Mouse (Mus musculus) heart, embryonic 12.5 days (tissue): ENCODE results near the gene Pum1. TPM values are rescaled to one million over a fixed set of nuclear protein-coding genes. Genes with fewer than 3 reads are reported as not detected.
"Not testable (repeated sequence)": the region's sequence is repeated elsewhere in the genome, so short reads cannot be mapped to it uniquely, and the experiment has no call there.

Source experiments
- ATAC-seq: fragments of 200-750 bp; cut with Nextera tagmentation; 2 replicates; pipeline ENCODE4 v1.8.0; 2017; ENCODE audit warnings: moderate TSS enrichment, moderate library complexity; ENCODE audit not compliant: insufficient number of reproducible peaks, low FRiP score
- H3K27ac ChIP-seq: fragments of 300-500 bp; sonication (generic); 2 replicates; pipeline ENCODE4 v1.5.1; 2016; ENCODE audit warnings: mild to moderate bottlenecking, moderate library complexity; ENCODE audit not compliant: poor library complexity, severe bottlenecking
- H3K27me3 ChIP-seq: fragments of 300-500 bp; sonication (generic); replicated peaks from 2 replicates; pipeline ENCODE4 v1.6.1; 2016; ENCODE audit warnings: mild to moderate bottlenecking, moderate library complexity
- H3K36me3 ChIP-seq: fragments of 300-500 bp; sonication (generic); 2 replicates; pipeline ENCODE4 v1.6.1; 2016; ENCODE audit warnings: mild to moderate bottlenecking, moderate library complexity
- H3K4me1 ChIP-seq: fragments of 300-500 bp; sonication (generic); replicated peaks from 2 replicates; pipeline ENCODE4 v1.6.1; 2016; ENCODE audit warnings: mild to moderate bottlenecking
- H3K4me2 ChIP-seq: fragments of 300-500 bp; sonication (generic); 2 replicates; pipeline ENCODE4 v1.6.1; 2016; ENCODE audit warnings: mild to moderate bottlenecking, moderate library complexity
- H3K4me3 ChIP-seq: fragments of 300-500 bp; sonication (generic); 2 replicates; pipeline ENCODE4 v1.5.1; 2016; ENCODE audit warnings: mild to moderate bottlenecking
- H3K9ac ChIP-seq: fragments of 300-500 bp; sonication (generic); 2 replicates; pipeline ENCODE4 v1.6.1; 2016; ENCODE audit warnings: mild to moderate bottlenecking, moderate library complexity
- H3K9me3 ChIP-seq: fragments of 300-500 bp; sonication (generic); replicated peaks from 2 replicates; pipeline ENCODE4 v1.6.1; 2016; ENCODE audit warnings: mild to moderate bottlenecking, moderate library complexity
- WGBS: fragments of 180-500 bp; shearing (Covaris S2); methylation state at CpG from one replicate; pipeline ENCODE4 v1.1.7; 2016; 5-methylcytosine and 5-hydroxymethylcytosine counted together
- polyA plus RNA-seq: library from polyadenylated mRNA; unstranded; fragments of >200 nt; fragmentation: Nextera tagmentation; extraction: Ambion mirVana; gene quantifications from 2 replicates; pipeline ENCODE4 v1.2.1, GENCODE M21; 2016

Pum1 gene
- polyA plus RNA-seq, result 68.7 and 70.2 TPM in 2 replicates

GRCm38 (mm10) chr4:130662979-130663725 is at the start of gene Pum1:
Gene Pum1 (plus strand): TSS chr4:130663321.
- Histone ChIP-seq H3K27ac (peak within 1 kb of the TSS; percentile 97), H3K9me3 (no peaks in the 10 kb centered on the region), H3K36me3 (0 out of 2 replicates have a peak, but pooled peaks cover 3% of the 10 kb centered on the region), H3K27me3 (no peaks in the 10 kb centered on the region), H3K4me1 (peaks cover 22% of the 10 kb centered on the region), H3K9ac (peak within 1 kb of the TSS; percentile 99), H3K4me2 (peak within 1 kb of the TSS; percentile 71), H3K4me3 (peak within 1 kb of the TSS; percentile 95)
- ATAC-seq, result peak; percentile 94
- under 1% methylated on average over 81 of the region's 90 CpGs for WGBS

GRCm38 (mm10) chr4:130629391-130629790 is 33.7 kb upstream of the Pum1 start:
- H3K9ac ChIP-seq, result no peak overlapping the region; the same call in 1 of the 2 replicates
- no peaks in the 10 kb centered on the region for H3K9me3 ChIP-seq
- peak overlapping the region; percentile 35 for H3K4me3 ChIP-seq
- no peaks in the 10 kb centered on the region for H3K36me3 ChIP-seq
- peak; percentile 72; the same call in 1 of the 2 replicates for ATAC-seq
- no peaks in the 10 kb centered on the region for H3K27me3 ChIP-seq
- H3K4me1 ChIP-seq, result no peaks in the 10 kb centered on the region
- peak overlapping the region; percentile 67 for H3K4me2 ChIP-seq
- peak overlapping the region; percentile 67; the same call in 1 of the 2 replicates for H3K27ac ChIP-seq
- 13% methylated on average over 4 of the region's 4 CpGs for WGBS

- Histone ChIP-seq H3K9ac (no peak overlapping the region), H3K4me1 (no peaks in the 10 kb centered on the region), H3K4me2 (no peak overlapping the region), H3K9me3 (no peaks in the 10 kb centered on the region), H3K27me3 (no peaks in the 10 kb centered on the region), H3K36me3 (no peaks in the 10 kb centered on the region), H3K27ac (no peak overlapping the region), H3K4me3 (no peak overlapping the region)
- WGBS, result 75% methylated on average over 3 of the region's 3 CpGs
- ATAC-seq, result no peak
Measured at GRCm38 (mm10) chr4:130630232-130630847, 32.8 kb upstream of the Pum1 start.

- ATAC-seq, H3K4me3 ChIP-seq, H3K4me2 ChIP-seq, H3K9me3 ChIP-seq, H3K27ac ChIP-seq, H3K4me1 ChIP-seq, H3K36me3 ChIP-seq, H3K27me3 ChIP-seq, H3K9ac ChIP-seq: not testable (repeated sequence)
- 85% methylated on average over 3 of the region's 3 CpGs for WGBS
Measured at GRCm38 (mm10) chr4:130635076-130635475, 28.0 kb upstream of the Pum1 start.

GRCm38 (mm10) chr4:130636761-130637160 is 26.4 kb upstream of the Pum1 start:
- WGBS, result 70% methylated on average over 3 of the region's 3 CpGs
- Histone ChIP-seq H3K4me3 (no peak overlapping the region), H3K27me3 (no peaks in the 10 kb centered on the region), H3K36me3 (no peaks in the 10 kb centered on the region), H3K4me1 (no peaks in the 10 kb centered on the region; the same call in 1 of the 2 replicates), H3K4me2 (no peak overlapping the region), H3K9ac (no peak overlapping the region), H3K27ac (no peak overlapping the region), H3K9me3 (no peaks in the 10 kb centered on the region)
- no peak for ATAC-seq

GRCm38 (mm10) chr4:130637488-130638422 is 25.4 kb upstream of the Pum1 start:
- H3K9me3 ChIP-seq, result no peaks in the 10 kb centered on the region
- no peaks in the 10 kb centered on the region; the same call in 1 of the 2 replicates for H3K4me1 ChIP-seq
- no peak overlapping the region for H3K4me2 ChIP-seq
- no peak overlapping the region for H3K4me3 ChIP-seq
- H3K36me3 ChIP-seq, result no peaks in the 10 kb centered on the region
- no peak for ATAC-seq
- no peak overlapping the region for H3K9ac ChIP-seq
- 89% methylated on average over 8 of the region's 9 CpGs for WGBS
- no peaks in the 10 kb centered on the region for H3K27me3 ChIP-seq
- H3K27ac ChIP-seq, result no peak overlapping the region

GRCm38 (mm10) chr4:130640031-130640717 is 22.9 kb upstream of the Pum1 start:
- ATAC-seq, result no peak
- no peak overlapping the region for H3K27ac ChIP-seq
- WGBS, result 69% methylated on average over 9 of the region's 9 CpGs
- H3K27me3 ChIP-seq, result no peaks in the 10 kb centered on the region
- no peak overlapping the region for H3K9ac ChIP-seq
- no peaks in the 10 kb centered on the region for H3K36me3 ChIP-seq
- no peak overlapping the region for H3K4me3 ChIP-seq
- H3K4me1 ChIP-seq, result no peaks in the 10 kb centered on the region; the same call in 1 of the 2 replicates
- no peak overlapping the region for H3K4me2 ChIP-seq
- no peaks in the 10 kb centered on the region for H3K9me3 ChIP-seq

GRCm38 (mm10) chr4:130642468-130642867 is 20.7 kb upstream of the Pum1 start:
- Histone ChIP-seq H3K9ac (no peak overlapping the region), H3K27me3 (no peaks in the 10 kb centered on the region), H3K4me1 (no peaks in the 10 kb centered on the region; the same call in 1 of the 2 replicates), H3K4me2 (no peak overlapping the region), H3K27ac (no peak overlapping the region), H3K9me3 (no peaks in the 10 kb centered on the region), H3K36me3 (no peaks in the 10 kb centered on the region), H3K4me3 (no peak overlapping the region)
- ATAC-seq, result no peak
- 88% methylated on average over 5 of the region's 5 CpGs for WGBS

- Histone ChIP-seq H3K27ac (no peak overlapping the region), H3K36me3 (no peaks in the 10 kb centered on the region), H3K4me3 (no peak overlapping the region), H3K4me2 (no peak overlapping the region), H3K9me3 (no peaks in the 10 kb centered on the region), H3K4me1 (no peaks in the 10 kb centered on the region; the same call in 1 of the 2 replicates), H3K9ac (no peak overlapping the region), H3K27me3 (no peaks in the 10 kb centered on the region)
- no peak for ATAC-seq
- 77% methylated on average over 1 of the region's 1 CpGs for WGBS
Measured at GRCm38 (mm10) chr4:130645426-130645825, 17.7 kb upstream of the Pum1 start.

- Histone ChIP-seq H3K4me2 (no peak overlapping the region), H3K9me3 (no peaks in the 10 kb centered on the region), H3K36me3 (no peaks in the 10 kb centered on the region), H3K27ac (no peak overlapping the region), H3K4me3 (no peak overlapping the region), H3K4me1 (no peaks in the 10 kb centered on the region), H3K27me3 (no peaks in the 10 kb centered on the region), H3K9ac (no peak overlapping the region)
- no peak for ATAC-seq
- WGBS, result 75% methylated on average over 4 of the region's 4 CpGs
Measured at GRCm38 (mm10) chr4:130651286-130651685, 11.8 kb upstream of the Pum1 start.
